Mouse (Mus musculus) retina, postnatal 1 day (tissue): ENCODE results near the gene Rbm24.

ENCODE experiments used
- DNase-seq: peaks from one replicate; pipeline ENCODE4 v3.0.0-alpha.2; 2012

Gene Rbm24

GRCm38 (mm10) chr13:46444021-46444420 lies 25.8 kb downstream of the Rbm24 start:
- peak; percentile 56 for DNase-seq

- DNase-seq, result no peak
These were observed 27.8 kb downstream of the Rbm24 start for GRCm38 (mm10) chr13:46446062-46446461.

- no peak for DNase-seq
These were observed 30.0 kb downstream of the Rbm24 start for GRCm38 (mm10) chr13:46448276-46448675.

- no peak for DNase-seq
These were observed 31.7 kb downstream of the Rbm24 start for GRCm38 (mm10) chr13:46449955-46450354.

- DNase-seq, result no peak
These were observed 32.4 kb downstream of the Rbm24 start for GRCm38 (mm10) chr13:46450623-46451022.

- no peak for DNase-seq
These were observed 33.3 kb downstream of the Rbm24 start for GRCm38 (mm10) chr13:46451548-46451947.

- no peak for DNase-seq
These were observed 41.3 kb downstream of the Rbm24 start for GRCm38 (mm10) chr13:46459546-46459945.

- no peak for DNase-seq
These were observed 44.0 kb downstream of the Rbm24 start for GRCm38 (mm10) chr13:46462280-46462679.

- no peak for DNase-seq
These were observed 45.5 kb downstream of the Rbm24 start for GRCm38 (mm10) chr13:46463764-46464163.

GRCm38 (mm10) chr13:46468251-46468650 lies 50.0 kb downstream of the Rbm24 start:
- DNase-seq, result no peak

GRCm38 (mm10) chr13:46469536-46469935 lies 51.3 kb downstream of the Rbm24 start:
- DNase-seq, result no peak
